Mouse (Mus musculus) kidney, embryonic 15.5 days (tissue): ENCODE data around the gene St3gal3. TPM values are rescaled to one million over a fixed set of nuclear protein-coding genes. Genes with fewer than 3 reads are reported as not detected.
A peak's percentile ranks its signal among the peaks of the same experiment; 100 is the strongest.

Experiments used
- ATAC-seq: fragments of 200-750 bp; cut with Nextera tagmentation; replicated peaks from 2 replicates; pipeline ENCODE4 v1.8.0; 2017; ENCODE audit warnings: moderate TSS enrichment; ENCODE audit not compliant: low FRiP score
- H3K27ac ChIP-seq: fragments of 300-500 bp; sonication (generic); 2 replicates; pipeline ENCODE4 v1.5.1; 2015; ENCODE audit warnings: mild to moderate bottlenecking, inconsistent platforms
- H3K27me3 ChIP-seq: fragments of 300-500 bp; sonication (generic); 2 replicates; pipeline ENCODE4 v1.6.1; 2015; ENCODE audit warnings: inconsistent platforms
- H3K36me3 ChIP-seq: fragments of 300-500 bp; sonication (generic); 2 replicates; pipeline ENCODE4 v1.6.1; 2015; ENCODE audit warnings: inconsistent platforms
- H3K4me1 ChIP-seq: fragments of 300-500 bp; sonication (generic); 2 replicates; pipeline ENCODE4 v1.6.1; 2015; ENCODE audit warnings: inconsistent platforms
- H3K4me2 ChIP-seq: fragments of 300-500 bp; sonication (generic); 2 replicates; pipeline ENCODE4 v1.6.1; 2015; ENCODE audit warnings: moderate library complexity, mild to moderate bottlenecking, inconsistent platforms
- H3K4me3 ChIP-seq: fragments of 300-500 bp; sonication (generic); replicated peaks from 2 replicates; pipeline ENCODE4 v1.5.1; 2015; ENCODE audit warnings: mild to moderate bottlenecking, inconsistent platforms
- H3K9ac ChIP-seq: fragments of 300-500 bp; sonication (generic); 2 replicates; pipeline ENCODE4 v1.6.1; 2015; ENCODE audit warnings: mild to moderate bottlenecking, inconsistent platforms
- H3K9me3 ChIP-seq: fragments of 300-500 bp; sonication (generic); replicated peaks from 2 replicates; pipeline ENCODE4 v1.6.1; 2016; ENCODE audit warnings: inconsistent platforms
- WGBS: fragments of 180-500 bp; shearing (Covaris S2); methylation state at CpG from one replicate; pipeline ENCODE4 v1.1.7; 2015; ENCODE audit warnings: mixed read lengths; 5-methylcytosine and 5-hydroxymethylcytosine counted together
- polyA plus RNA-seq: library from polyadenylated mRNA; unstranded; fragments of >200 nt; fragmentation: Nextera tagmentation; extraction: Ambion mirVana; gene quantifications from 2 replicates; pipeline ENCODE4 v1.2.1, GENCODE M21; 2015

Gene St3gal3
- polyA plus RNA-seq, 1 experiment from 2014 or later, result 8.8 TPM

DNA sequence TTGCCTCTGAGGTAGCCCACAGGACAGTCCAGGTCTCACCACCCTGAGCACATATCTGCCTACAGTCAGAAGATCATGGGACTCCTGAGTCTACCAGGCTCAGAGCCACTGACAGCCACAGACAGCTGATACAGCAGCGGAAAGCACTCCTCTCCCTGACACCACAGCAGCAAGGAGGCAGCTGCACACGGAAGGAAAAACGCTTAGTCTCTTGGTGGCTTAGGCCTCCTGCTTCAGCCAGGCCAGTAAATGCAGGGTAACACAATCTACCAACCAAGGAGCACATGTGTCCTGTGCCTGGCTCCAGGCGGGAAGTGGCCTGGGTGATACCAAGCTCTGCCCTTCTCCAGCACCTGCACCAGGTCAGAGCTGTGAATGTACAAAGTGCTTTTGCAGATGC lies 94.1 kb downstream of the St3gal3 start:
- peaks cover 54% of the 10 kb centered on the region for H3K4me1 ChIP-seq
- ATAC-seq, result no peak
- no peaks in the 10 kb centered on the region for H3K9me3 ChIP-seq
- WGBS, result 42% methylated on average over 4 of the region's 4 CpGs
- H3K27ac ChIP-seq, result peak overlapping the region; percentile 43; the same call in 1 of the 2 replicates
- H3K4me2 ChIP-seq, result no peak overlapping the region
- no peaks in the 10 kb centered on the region for H3K27me3 ChIP-seq
- no peaks in the 10 kb centered on the region for H3K36me3 ChIP-seq
- H3K4me3 ChIP-seq, result no peak overlapping the region
- H3K9ac ChIP-seq, result no peak overlapping the region

DNA sequence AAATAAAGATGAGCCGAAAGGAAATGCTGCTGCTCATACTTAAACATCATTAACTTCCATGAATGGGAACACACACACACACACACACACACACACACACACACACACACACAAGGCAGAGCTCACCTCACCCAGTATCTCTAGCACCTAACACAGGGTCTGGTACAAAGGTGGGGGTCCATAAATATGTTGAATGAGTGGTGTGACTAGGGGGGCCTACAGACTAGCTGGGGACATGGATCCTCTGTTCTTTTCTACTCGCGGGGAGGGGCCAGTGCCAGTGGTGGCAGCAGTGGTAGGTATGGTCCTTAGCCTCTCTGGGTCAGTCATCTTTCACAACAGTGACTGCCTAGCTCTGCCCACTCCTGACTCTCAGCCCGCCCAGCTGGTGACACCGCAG lies 94.8 kb downstream of the St3gal3 start:
- ATAC-seq, result no peak
- Histone ChIP-seq H3K27ac (no peak overlapping the region), H3K36me3 (no peaks in the 10 kb centered on the region), H3K9ac (no peak overlapping the region), H3K4me2 (no peak overlapping the region), H3K27me3 (no peaks in the 10 kb centered on the region), H3K4me3 (no peak overlapping the region), H3K9me3 (no peaks in the 10 kb centered on the region), H3K4me1 (peaks cover 50% of the 10 kb centered on the region)
- WGBS, result 82% methylated on average over 5 of the region's 5 CpGs

DNA sequence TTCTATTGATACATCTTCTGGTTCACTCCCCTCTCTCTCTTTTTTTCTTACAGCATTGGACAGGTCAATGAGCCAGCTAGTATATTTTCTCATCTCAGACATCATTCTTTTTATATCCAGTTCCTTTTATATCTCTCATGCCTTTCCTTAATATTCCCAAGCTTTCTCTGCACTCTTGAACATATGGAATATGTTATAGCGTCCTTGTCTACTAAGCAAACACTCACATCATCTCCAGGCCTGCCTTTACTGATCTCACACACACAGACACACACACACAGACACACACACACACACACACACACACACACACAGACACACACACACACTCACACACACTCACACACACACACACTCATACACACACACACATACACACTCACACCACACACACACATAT lies 96.7 kb downstream of the St3gal3 start:
- ATAC-seq, result no peak
- H3K9ac ChIP-seq, result no peak overlapping the region
- WGBS, result 77% methylated on average over 1 of the region's 1 CpGs
- H3K4me1 ChIP-seq, result peaks cover 36% of the 10 kb centered on the region
- H3K36me3 ChIP-seq, result no peaks in the 10 kb centered on the region
- peak overlapping the region; percentile 67; the same call in 1 of the 2 replicates for H3K27ac ChIP-seq
- H3K4me3 ChIP-seq, result no peak overlapping the region
- no peak overlapping the region for H3K4me2 ChIP-seq
- H3K9me3 ChIP-seq, result no peaks in the 10 kb centered on the region
- H3K27me3 ChIP-seq, result no peaks in the 10 kb centered on the region

DNA sequence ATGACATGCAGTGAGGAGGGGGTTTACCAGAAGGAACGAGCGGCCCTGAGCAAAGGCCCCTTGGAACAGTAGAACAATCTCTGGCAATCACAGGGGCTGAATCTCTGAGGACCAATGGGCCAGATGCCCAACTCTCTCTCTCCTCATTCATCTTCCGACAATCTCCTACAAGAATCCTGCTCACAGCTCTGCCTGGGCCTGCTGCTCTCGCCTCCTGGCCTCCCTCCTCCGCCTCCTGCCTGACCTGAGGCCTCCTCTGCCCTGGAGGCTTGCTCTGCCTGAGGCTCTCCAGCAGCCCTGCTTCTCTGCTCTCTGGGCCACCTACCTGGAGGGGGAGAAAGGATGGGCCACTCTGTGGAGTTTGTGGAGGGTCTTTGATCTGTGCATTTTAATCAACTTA lies 97.3 kb downstream of the St3gal3 start:
- H3K27me3 ChIP-seq, result no peaks in the 10 kb centered on the region
- peak overlapping the region; percentile 67 for H3K27ac ChIP-seq
- H3K36me3 ChIP-seq, result no peaks in the 10 kb centered on the region
- ATAC-seq, result 0 out of 2 replicates have a peak, but pooled peaks have one; percentile 29
- H3K9me3 ChIP-seq, result no peaks in the 10 kb centered on the region
- no peak overlapping the region for H3K4me3 ChIP-seq
- H3K4me1 ChIP-seq, result peaks cover 31% of the 10 kb centered on the region
- 60% methylated on average over 5 of the region's 5 CpGs for WGBS
- H3K9ac ChIP-seq, result no peak overlapping the region
- H3K4me2 ChIP-seq, result no peak overlapping the region

DNA sequence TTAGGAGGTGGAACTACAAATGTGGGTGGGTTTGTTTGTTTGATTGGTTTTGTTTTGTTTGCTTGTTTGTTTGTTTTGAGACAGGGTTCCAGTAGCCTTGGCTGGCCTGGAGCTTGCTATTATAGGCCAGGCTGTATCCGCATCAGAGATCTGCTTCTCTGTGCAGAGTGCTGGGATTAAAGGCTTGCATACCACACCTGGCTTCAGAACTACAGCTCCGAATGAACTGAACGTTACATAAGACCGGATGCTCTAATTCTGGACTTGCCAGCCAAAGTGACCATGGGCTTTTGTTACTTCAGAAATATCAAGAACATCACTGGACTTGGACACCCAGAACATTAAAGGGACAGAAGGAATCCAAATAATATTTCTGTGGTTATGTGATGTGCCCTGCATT lies 98.2 kb downstream of the St3gal3 start:
- Histone ChIP-seq H3K4me3 (no peak overlapping the region), H3K9ac (no peak overlapping the region), H3K36me3 (no peaks in the 10 kb centered on the region), H3K4me2 (no peak overlapping the region), H3K27me3 (no peaks in the 10 kb centered on the region), H3K9me3 (no peaks in the 10 kb centered on the region), H3K27ac (no peak overlapping the region), H3K4me1 (peaks cover 32% of the 10 kb centered on the region)
- no peak for ATAC-seq
- WGBS, result 92% methylated on average over 4 of the region's 4 CpGs

DNA sequence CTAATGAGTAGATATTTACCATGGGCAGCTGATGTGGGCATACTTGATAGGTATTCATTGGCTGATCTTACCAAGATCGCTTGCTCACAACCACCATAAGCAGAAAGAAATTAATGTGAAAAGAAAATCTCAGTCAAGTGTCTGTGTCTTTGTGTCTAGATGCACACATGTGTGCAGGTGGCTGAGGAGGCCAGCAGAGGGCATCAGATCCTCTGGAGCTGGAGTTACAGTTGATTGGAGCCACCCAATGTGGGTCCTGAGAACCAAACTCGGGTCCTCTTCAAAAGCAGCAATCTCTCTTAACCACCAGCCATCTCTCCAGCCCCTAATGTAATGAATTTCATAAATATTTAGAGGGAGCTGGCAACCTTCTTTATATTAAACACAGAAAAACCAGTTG lies 99.6 kb downstream of the St3gal3 start:
- Histone ChIP-seq H3K27ac (no peak overlapping the region), H3K36me3 (no peaks in the 10 kb centered on the region), H3K4me1 (peaks cover 29% of the 10 kb centered on the region), H3K27me3 (no peaks in the 10 kb centered on the region), H3K9ac (no peak overlapping the region), H3K4me2 (no peak overlapping the region), H3K4me3 (no peak overlapping the region), H3K9me3 (no peaks in the 10 kb centered on the region)
- 93% methylated on average over 2 of the region's 2 CpGs for WGBS
- ATAC-seq, result no peak

DNA sequence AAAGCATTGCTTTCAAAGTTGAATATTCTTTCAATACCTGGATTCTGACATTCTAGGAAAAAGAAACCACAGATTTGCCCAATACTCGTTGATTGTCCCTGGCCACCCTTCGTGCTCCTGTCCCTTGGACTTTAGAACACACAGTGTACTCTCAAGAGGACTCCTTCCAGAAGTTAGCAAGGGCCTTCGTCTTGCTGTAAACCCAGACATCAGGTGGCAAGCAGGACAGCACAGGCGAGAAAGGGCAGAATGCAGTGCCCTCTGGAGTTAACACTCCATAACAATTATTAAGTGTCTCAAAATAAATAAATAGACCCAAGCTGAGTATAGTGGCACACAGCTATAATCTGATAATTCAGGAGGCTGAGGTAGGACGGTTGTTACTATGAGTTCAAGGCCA lies 101.7 kb downstream of the St3gal3 start:
- H3K4me3 ChIP-seq, result no peak overlapping the region
- no peak for ATAC-seq

DNA sequence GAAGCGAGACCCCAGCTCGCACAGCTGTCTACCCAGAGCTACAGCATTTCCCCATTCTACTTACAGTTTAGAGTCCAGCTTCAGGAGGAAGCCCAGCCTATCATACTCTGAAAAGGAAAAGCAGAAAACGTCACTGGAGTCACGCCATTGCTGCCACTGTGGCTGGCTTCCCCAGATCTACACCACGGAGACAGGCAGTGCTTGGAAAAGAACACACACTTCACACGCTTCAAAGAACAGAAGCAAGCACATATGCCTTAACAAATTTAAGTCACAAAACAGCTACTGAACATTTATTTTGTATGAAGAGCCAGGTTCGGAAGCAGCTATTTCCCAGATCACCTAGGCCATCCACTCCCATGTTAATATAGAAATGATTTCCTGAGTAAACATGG lies 102.9 kb downstream of the St3gal3 start:
- peak overlapping the region; percentile 50 for H3K27ac ChIP-seq

More for the DNA sequence above, 101.7 kb downstream of the St3gal3 start:
- Histone ChIP-seq H3K27me3 (no peaks in the 10 kb centered on the region), H3K36me3 (no peaks in the 10 kb centered on the region), H3K27ac (no peak overlapping the region), H3K4me2 (no peak overlapping the region), H3K4me1 (peaks cover 33% of the 10 kb centered on the region), H3K9ac (no peak overlapping the region), H3K9me3 (no peaks in the 10 kb centered on the region)
- 77% methylated on average over 5 of the region's 5 CpGs for WGBS

DNA sequence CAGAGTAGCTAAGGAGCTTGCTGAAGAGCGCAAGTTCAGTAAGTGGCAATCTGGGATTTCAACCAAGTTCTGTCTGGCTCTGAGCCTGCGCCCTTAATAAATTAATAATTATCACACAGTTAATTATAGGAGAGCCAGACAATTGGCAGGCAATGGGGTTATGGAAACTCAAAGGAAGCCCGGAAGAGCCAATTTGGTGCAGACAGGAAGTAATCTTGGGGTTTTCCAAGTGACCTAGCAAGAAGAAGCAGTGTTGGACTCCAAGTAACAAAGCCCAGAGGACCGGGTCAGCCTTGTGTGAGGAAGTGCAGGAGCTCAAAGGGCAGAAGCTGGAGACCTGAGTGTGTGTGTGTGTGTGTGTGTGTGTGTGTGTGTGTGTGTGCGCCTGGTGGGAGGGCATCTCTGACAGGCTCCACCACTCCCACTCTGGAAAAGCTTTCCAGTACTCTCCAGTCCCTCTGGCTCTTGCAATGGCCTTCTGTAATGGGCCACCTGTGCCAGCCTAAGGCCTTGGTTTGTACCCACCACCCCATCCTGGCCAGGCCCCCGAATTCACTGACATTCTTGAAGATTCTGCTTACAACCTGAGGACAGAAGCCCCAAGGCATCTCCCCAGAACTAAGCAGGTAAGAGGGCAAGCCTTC lies 103.5 kb downstream of the St3gal3 start:
- Histone ChIP-seq H3K4me3 (no peak overlapping the region), H3K27me3 (no peaks in the 10 kb centered on the region), H3K9me3 (no peaks in the 10 kb centered on the region), H3K4me2 (no peak overlapping the region), H3K4me1 (peaks cover 26% of the 10 kb centered on the region), H3K9ac (no peak overlapping the region), H3K36me3 (no peaks in the 10 kb centered on the region), H3K27ac (peak overlapping the region; percentile 50)
- 0 out of 2 replicates have a peak, but pooled peaks have one; percentile 36 for ATAC-seq
- WGBS, result 52% methylated on average over 6 of the region's 6 CpGs

More for the DNA sequence above, 102.9 kb downstream of the St3gal3 start:
- H3K9me3 ChIP-seq, result no peaks in the 10 kb centered on the region
- H3K27me3 ChIP-seq, result no peaks in the 10 kb centered on the region
- no peak overlapping the region for H3K9ac ChIP-seq
- peaks cover 26% of the 10 kb centered on the region for H3K4me1 ChIP-seq
- no peak overlapping the region for H3K4me3 ChIP-seq
- no peak for ATAC-seq
- H3K36me3 ChIP-seq, result no peaks in the 10 kb centered on the region
- H3K4me2 ChIP-seq, result no peak overlapping the region
- 79% methylated on average over 7 of the region's 7 CpGs for WGBS

DNA sequence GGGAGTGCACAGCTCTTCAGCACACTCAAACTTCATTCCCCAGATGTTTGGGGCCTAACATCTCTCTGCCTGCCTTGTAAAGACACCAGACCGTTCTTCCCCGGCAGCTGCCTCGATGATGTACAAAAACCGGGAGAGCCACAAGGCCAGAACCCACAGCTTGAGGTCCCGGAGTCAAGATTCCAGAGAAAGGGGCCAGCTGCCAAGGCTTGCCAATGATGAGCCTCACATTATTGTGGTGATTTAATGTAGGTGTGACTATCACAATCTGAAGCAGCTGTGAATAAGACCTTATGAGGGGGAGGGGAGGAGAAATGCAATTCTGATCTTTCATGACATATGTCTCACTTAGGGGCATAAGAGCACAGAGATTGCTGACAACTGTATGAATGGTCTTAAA lies 104.4 kb downstream of the St3gal3 start:
- Histone ChIP-seq H3K36me3 (no peaks in the 10 kb centered on the region), H3K27ac (no peak overlapping the region), H3K9me3 (no peaks in the 10 kb centered on the region), H3K27me3 (no peaks in the 10 kb centered on the region), H3K4me3 (no peak overlapping the region), H3K9ac (no peak overlapping the region), H3K4me2 (no peak overlapping the region), H3K4me1 (peaks cover 26% of the 10 kb centered on the region)
- ATAC-seq, result no peak
- 86% methylated on average over 5 of the region's 5 CpGs for WGBS

DNA sequence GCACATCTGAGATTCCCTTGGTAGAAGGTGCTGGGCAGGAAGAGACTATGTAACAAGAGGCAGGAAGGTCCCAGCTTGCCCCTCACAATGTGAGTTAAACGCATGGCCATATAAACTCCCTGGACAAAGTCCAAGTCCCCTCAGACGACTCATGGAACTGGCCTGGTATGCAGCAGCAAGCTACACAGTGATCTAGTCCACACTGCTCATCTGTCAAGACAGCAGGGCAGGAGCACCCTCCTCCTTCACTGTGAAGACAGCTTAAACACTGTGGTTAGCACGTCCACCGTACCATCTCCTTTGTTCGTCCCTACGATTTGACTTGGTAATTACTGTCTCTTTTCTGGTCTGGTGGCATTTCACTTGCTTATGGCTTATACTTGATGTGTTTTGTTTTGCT lies 104.8 kb downstream of the St3gal3 start:
- WGBS, result 63% methylated on average over 6 of the region's 6 CpGs
- no peak overlapping the region for H3K4me3 ChIP-seq
- no peak for ATAC-seq
- H3K9ac ChIP-seq, result no peak overlapping the region
- H3K27ac ChIP-seq, result peak overlapping the region; percentile 24; the same call in 1 of the 2 replicates
- H3K27me3 ChIP-seq, result no peaks in the 10 kb centered on the region
- H3K36me3 ChIP-seq, result no peaks in the 10 kb centered on the region
- H3K4me1 ChIP-seq, result peaks cover 26% of the 10 kb centered on the region
- H3K4me2 ChIP-seq, result no peak overlapping the region
- no peaks in the 10 kb centered on the region for H3K9me3 ChIP-seq

DNA sequence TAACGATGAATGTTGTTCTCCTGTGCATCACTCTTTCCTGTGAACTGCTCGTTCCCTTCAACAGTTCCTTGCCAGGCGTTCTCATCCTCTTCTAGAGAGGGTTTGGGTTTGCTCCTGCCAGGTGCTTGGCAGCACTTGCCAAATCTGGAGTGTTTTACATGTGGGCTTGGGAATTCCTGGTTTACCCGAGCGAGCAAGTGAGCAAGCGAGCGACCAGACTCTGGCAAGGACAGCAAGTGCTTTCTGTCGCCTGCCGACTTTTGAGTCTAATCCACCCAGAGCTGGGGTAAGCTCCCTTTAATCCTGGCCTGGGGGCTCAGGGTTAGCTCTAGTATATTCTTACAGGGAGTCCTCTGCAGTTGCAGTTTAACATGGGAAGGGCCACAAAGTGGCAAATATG lies 105.7 kb downstream of the St3gal3 start:
- H3K27me3 ChIP-seq, result no peaks in the 10 kb centered on the region
- H3K36me3 ChIP-seq, result no peaks in the 10 kb centered on the region
- no peak for ATAC-seq
- H3K4me3 ChIP-seq, result no peak overlapping the region
- no peak overlapping the region for H3K4me2 ChIP-seq
- 84% methylated on average over 9 of the region's 9 CpGs for WGBS
- no peak overlapping the region for H3K27ac ChIP-seq
- H3K9ac ChIP-seq, result no peak overlapping the region
- no peaks in the 10 kb centered on the region for H3K9me3 ChIP-seq
- peaks cover 26% of the 10 kb centered on the region for H3K4me1 ChIP-seq

DNA sequence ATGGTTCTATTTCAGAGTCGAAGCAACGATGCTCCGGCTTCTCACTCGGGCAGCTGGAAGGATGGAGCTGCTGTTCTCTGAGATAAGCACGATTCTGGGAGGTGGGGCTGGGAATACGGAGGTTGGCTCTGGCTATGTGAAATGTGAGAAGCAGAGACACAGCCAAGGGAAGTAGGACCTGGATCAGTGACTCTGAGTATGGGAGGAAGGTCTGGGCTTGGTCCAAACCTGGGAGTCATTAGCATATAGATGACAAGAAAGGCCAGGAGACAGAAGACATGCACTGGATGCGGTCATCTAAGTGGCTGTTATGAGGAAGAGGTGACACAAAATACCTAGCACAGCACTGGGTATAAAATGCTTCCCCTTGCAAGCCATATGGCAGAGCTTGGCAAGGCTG lies 108.8 kb downstream of the St3gal3 start:
- H3K36me3 ChIP-seq, result no peaks in the 10 kb centered on the region
- no peak overlapping the region for H3K27ac ChIP-seq
- H3K4me2 ChIP-seq, result no peak overlapping the region
- no peaks in the 10 kb centered on the region for H3K9me3 ChIP-seq
- no peaks in the 10 kb centered on the region for H3K27me3 ChIP-seq
- no peak overlapping the region for H3K9ac ChIP-seq
- no peak overlapping the region for H3K4me3 ChIP-seq
- ATAC-seq, result 0 out of 2 replicates have a peak, but pooled peaks have one; percentile 73
- 51% methylated on average over 7 of the region's 7 CpGs for WGBS
- H3K4me1 ChIP-seq, result peaks cover 16% of the 10 kb centered on the region
